Mouse (Mus musculus) spleen, adult 18-20 months (tissue): ENCODE data around the gene Psmd2.
"Not testable (repeated sequence)": the region's sequence is repeated elsewhere in the genome, so short reads cannot be mapped to it uniquely, and the experiment has no call there.

Source experiments
- DNase-seq, 2 experiments: peaks; one replicate each; pipeline ENCODE4 v3.0.0; 2022; ENCODE audit warnings: mixed read lengths in 2 of 2

Psmd2 gene

GRCm38 (mm10) chr16:20657661-20658060 is 6.2 kb downstream of the Psmd2 start:
- no peak for DNase-seq

GRCm38 (mm10) chr16:20668013-20668412 is 16.6 kb downstream of the Psmd2 start, which contains the start of gene Eif4g1:
Gene Eif4g1 (plus strand): TSS chr16:20668313.
- not testable (repeated sequence) for DNase-seq

GRCm38 (mm10) chr16:20670291-20670690 is 18.8 kb downstream of the Psmd2 start:
- no peak for DNase-seq

- DNase-seq: no peak
These were observed 20.4 kb downstream of the Psmd2 start for GRCm38 (mm10) chr16:20671886-20672285.

- peak; percentile 91 to 97 for DNase-seq
These were observed 21.0 kb downstream of the Psmd2 start for GRCm38 (mm10) chr16:20672500-20672902.

GRCm38 (mm10) chr16:20672965-20673705 is 21.7 kb downstream of the Psmd2 start:
- peak in 1 of 2 experiments; percentile 44 for DNase-seq

GRCm38 (mm10) chr16:20673706-20674303 is 22.4 kb downstream of the Psmd2 start:
- peak in 1 of 2 experiments; percentile 18 for DNase-seq

GRCm38 (mm10) chr16:20675213-20675612 is 23.8 kb downstream of the Psmd2 start:
- DNase-seq: no peak

GRCm38 (mm10) chr16:20676702-20677101 is 25.2 kb downstream of the Psmd2 start:
- no peak for DNase-seq

GRCm38 (mm10) chr16:20677380-20677779 is 25.9 kb downstream of the Psmd2 start:
- DNase-seq: no peak

- DNase-seq: peak in 1 of 2 experiments; percentile 26
These were observed 26.7 kb downstream of the Psmd2 start for GRCm38 (mm10) chr16:20677974-20678675.

- DNase-seq: no peak
These were observed 39.3 kb downstream of the Psmd2 start for GRCm38 (mm10) chr16:20690774-20691173.

GRCm38 (mm10) chr16:20691617-20692016 is 40.2 kb downstream of the Psmd2 start:
- no peak for DNase-seq

- DNase-seq: no peak
These were observed 41.0 kb downstream of the Psmd2 start for GRCm38 (mm10) chr16:20692241-20692965.

- DNase-seq: peak; percentile 67 to 78
These were observed 41.8 kb downstream of the Psmd2 start, which contains the start of gene Fam131a for GRCm38 (mm10) chr16:20693111-20693701. Gene Fam131a (plus strand): TSS chr16:20693241.

- DNase-seq: no peak
These were observed 43.3 kb downstream of the Psmd2 start for GRCm38 (mm10) chr16:20694781-20695180.

- DNase-seq: peak in 1 of 2 experiments; percentile 24
These were observed 44.3 kb downstream of the Psmd2 start for GRCm38 (mm10) chr16:20695622-20696323.

- DNase-seq: no peak
These were observed 47.8 kb downstream of the Psmd2 start for GRCm38 (mm10) chr16:20699266-20699665.

- no peak for DNase-seq
These were observed 48.6 kb downstream of the Psmd2 start for GRCm38 (mm10) chr16:20700036-20700435.

- no peak for DNase-seq
These were observed 49.9 kb downstream of the Psmd2 start for GRCm38 (mm10) chr16:20701316-20701715.

- no peak for DNase-seq
These were observed 50.5 kb downstream of the Psmd2 start for GRCm38 (mm10) chr16:20701729-20702521.
